In genomic region chr11:3741183-3741582, GRCm38 (mm10) we compare ENCODE assay signal across 28 mouse cellular contexts.
DNase-seq lines count a peak whose midpoint lies in the region; ATAC-seq and TF ChIP-seq lines count a peak whose summit lies in the region.
"Had no signal": no experiment of that assay in that cellular context is flagged by ENCODE, and none has a peak within 500 bp of the region (broad histone marks: within the 10 kb centered on the region; RNA-seq: fewer than 3 reads in every experiment).

No protein-coding gene starts in this region.

- ATAC-seq in frontal cortex, adult (ENCODE audit: low TSS enrichment), result peak; percentile 85
- peak; percentile 94 for ATAC-seq in forebrain, postnatal 0 days
- no peak for ATAC-seq in midbrain, embryonic 16.5 days
- ATAC-seq: inflammation-experienced regulatory T-cells, adult 6 months; midbrain, embryonic 15.5 days; Patski had no signal

- H3K9ac ChIP-seq in forebrain, postnatal 0 days, result no peak overlapping the region
- no peak overlapping the region for H3K9ac ChIP-seq in midbrain, embryonic 16.5 days (ENCODE audit: low read depth, low read length)
- H3K9ac ChIP-seq: heart, embryonic 15.5 days; hindbrain, embryonic 14.5 days; limb, embryonic 15.5 days; liver, embryonic 14.5 days; lung, embryonic 15.5 days; midbrain, embryonic 15.5 days; neural tube, embryonic 13.5 days had no signal

- H3K27me3 ChIP-seq in forebrain, postnatal 0 days (ENCODE audit: insufficient read depth, low read length), result no peaks in the 10 kb centered on the region
- H3K27me3 ChIP-seq in midbrain, embryonic 16.5 days (ENCODE audit: control insufficient read depth, insufficient read depth, low read depth, low read length), result no peaks in the 10 kb centered on the region
- H3K27me3 ChIP-seq: limb, embryonic 15.5 days; lung, embryonic 15.5 days; midbrain, embryonic 15.5 days; neural tube, embryonic 13.5 days had no signal

- no peak overlapping the region for H3K4me3 ChIP-seq in forebrain, postnatal 0 days (ENCODE audit: low read depth, low read length)
- H3K4me3 ChIP-seq in midbrain, embryonic 16.5 days (ENCODE audit: low read depth, low read length), result no peak overlapping the region
- H3K4me3 ChIP-seq: heart, embryonic 15.5 days; limb, embryonic 15.5 days; lung, embryonic 15.5 days; megakaryocyte, embryonic 14.5 days; midbrain, embryonic 15.5 days; myocyte; neural tube, embryonic 13.5 days had no signal

- no peak overlapping the region for H3K27ac ChIP-seq in forebrain, postnatal 0 days (ENCODE audit: low read depth, low read length)
- H3K27ac ChIP-seq in midbrain, embryonic 16.5 days (ENCODE audit: low read length), result no peak overlapping the region
- H3K27ac ChIP-seq: heart, embryonic 15.5 days; hindbrain, embryonic 14.5 days; limb, embryonic 15.5 days; liver, embryonic 14.5 days; lung, embryonic 15.5 days; midbrain, embryonic 15.5 days; neural tube, embryonic 13.5 days had no signal

- no peaks in the 10 kb centered on the region for H3K36me3 ChIP-seq in forebrain, postnatal 0 days (ENCODE audit: insufficient read depth)
- H3K36me3 ChIP-seq in midbrain, embryonic 16.5 days (ENCODE audit: control insufficient read depth, insufficient read depth, low read length), result no peaks in the 10 kb centered on the region
- H3K36me3 ChIP-seq: heart, embryonic 15.5 days; limb, embryonic 15.5 days; lung, embryonic 15.5 days; midbrain, embryonic 15.5 days; neural tube, embryonic 13.5 days had no signal

- no peaks in the 10 kb centered on the region for H3K4me1 ChIP-seq in forebrain, postnatal 0 days (ENCODE audit: insufficient read depth)
- no peaks in the 10 kb centered on the region for H3K4me1 ChIP-seq in midbrain, embryonic 16.5 days (ENCODE audit: control insufficient read depth, insufficient read depth, low read length)
- H3K4me1 ChIP-seq: heart, embryonic 15.5 days; limb, embryonic 15.5 days; lung, embryonic 15.5 days; midbrain, embryonic 15.5 days; neural tube, embryonic 13.5 days had no signal

- DNase-seq in frontal cortex, postnatal 10 days (ENCODE audit: low spot score in 2 of 2), result no peak
- peak; percentile 58 to 62 for DNase-seq in right cerebral cortex, adult 2 months (ENCODE audit: low spot score in 2 of 2)
- no peak for DNase-seq in right cerebral cortex, postnatal 4 days
- DNase-seq in forebrain, postnatal 0 days, result peak; percentile 67
- peak; percentile 91 for DNase-seq in telencephalon, adult 2 months (ENCODE audit: low read depth, low spot score)
- no peak for DNase-seq in cerebellum, adult 11 months
- DNase-seq: adrenal gland, postnatal 36 days; cerebellum, adult 2 months; cerebellum, postnatal 36 days; heart, postnatal 4 days; kidney, adult 18-20 months; layer of hippocampus, adult 9-11 months; lung, postnatal 36 days; retina, postnatal 1 day; thymus, postnatal 36 days had no signal

- TF ChIP-seq CTCF in forebrain, postnatal 0 days (IDR thresholded peaks at IDR 0.05; ENCODE audit: low read depth), result no peak

- H3K4me2 ChIP-seq in forebrain, postnatal 0 days (ENCODE audit: low read depth), result no peak overlapping the region
- H3K4me2 ChIP-seq in midbrain, embryonic 16.5 days (ENCODE audit: low read length), result no peak overlapping the region
- H3K4me2 ChIP-seq: heart, embryonic 15.5 days; hindbrain, embryonic 14.5 days; limb, embryonic 15.5 days; lung, embryonic 15.5 days; midbrain, embryonic 15.5 days; neural tube, embryonic 13.5 days had no signal

- no peaks in the 10 kb centered on the region for H3K9me3 ChIP-seq in forebrain, postnatal 0 days (ENCODE audit: low read length)
- no peaks in the 10 kb centered on the region for H3K9me3 ChIP-seq in midbrain, embryonic 16.5 days (replicated peaks; ENCODE audit: control insufficient read depth, low read length, poor library complexity, severe bottlenecking)
- H3K9me3 ChIP-seq: heart, embryonic 15.5 days; limb, embryonic 15.5 days; lung, embryonic 15.5 days; midbrain, embryonic 15.5 days; neural tube, embryonic 13.5 days had no signal

- WGBS in forebrain, postnatal 0 days, result 72% methylated on average over 12 of the region's 12 CpGs
- 87% methylated on average over 12 of the region's 12 CpGs for WGBS in midbrain, embryonic 16.5 days

Comparison
In these comparisons a context has a peak if more than half of its experiments do, and no peak if none do; other contexts are left out.
1. DNase-seq: peak in right cerebral cortex, adult 2 months (2 of 2), forebrain, postnatal 0 days (single experiment) and telencephalon, adult 2 months (single experiment); none in frontal cortex, postnatal 10 days (0 of 2), right cerebral cortex, postnatal 4 days (single experiment) and cerebellum, adult 11 months (single experiment).